8 mouse cellular contexts compared by ENCODE assay signal in the genomic region with DNA sequence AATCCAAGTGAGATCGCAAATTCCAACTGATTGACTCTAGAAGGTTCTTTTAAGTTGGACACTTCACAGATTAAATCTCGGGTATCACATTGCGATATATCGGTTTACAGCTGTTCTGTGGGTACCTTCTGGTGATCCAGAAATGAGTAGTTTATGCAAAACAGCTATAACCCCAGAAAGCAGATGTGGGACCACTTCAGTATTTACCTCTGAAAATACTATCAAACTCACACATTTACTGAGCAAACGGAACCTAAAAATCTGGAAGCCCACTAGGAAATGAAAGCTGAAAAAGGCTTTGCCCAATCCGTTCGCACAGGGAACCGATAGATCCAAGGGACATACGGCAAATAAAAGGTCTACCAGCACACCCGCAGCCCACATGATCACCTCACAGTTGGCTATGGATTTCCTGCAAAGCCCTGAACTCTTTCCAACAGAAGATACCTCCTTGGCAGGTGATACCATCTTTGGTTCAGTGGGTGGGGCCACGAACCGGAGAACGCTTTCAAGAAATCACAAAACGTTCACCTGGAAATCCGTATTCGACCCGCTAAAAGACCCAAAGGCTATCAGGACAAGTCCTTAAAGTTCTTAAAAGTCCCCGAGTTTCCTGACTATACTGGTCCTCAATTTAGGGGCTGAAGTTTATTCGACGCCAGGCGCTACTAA. TPM values are rescaled to one million over a fixed set of nuclear protein-coding genes. Genes with fewer than 3 reads are reported as not detected.
DNase-seq lines count a peak whose midpoint lies in the region; ATAC-seq and TF ChIP-seq lines count a peak whose summit lies in the region.

No protein-coding gene starts in this region.

- DNase-seq in kidney, adult 2 months, result peak; percentile 36
- DNase-seq in kidney, postnatal 14 days, result no peak
- DNase-seq in Muller cell, postnatal 12 days (ENCODE audit: inconsistent ontology term), result peak; percentile 35
- DNase-seq in forebrain, embryonic 14.5 days (ENCODE audit: low spot score), result no peak
- peak; percentile 77 for DNase-seq in liver, adult 2 months (ENCODE audit: extremely low read depth, low read depth, low spot score)
- DNase-seq in frontal cortex, postnatal 25 days (ENCODE audit: low spot score in 2 of 2), result no peak
- no peak for DNase-seq in spleen, adult 18-20 months

- H3K4me1 ChIP-seq in kidney, adult 2 months (ENCODE audit: control insufficient read depth, insufficient read depth, low read length), result peaks cover 12% of the 10 kb centered on the region
- H3K4me1 ChIP-seq in forebrain, embryonic 14.5 days (ENCODE audit: control insufficient read depth, insufficient read depth, low read length), result peaks cover 32% of the 10 kb centered on the region
- peaks cover 19% of the 10 kb centered on the region for H3K4me1 ChIP-seq in liver, adult 2 months (ENCODE audit: control insufficient read depth, insufficient read depth, low read length)
- H3K4me1 ChIP-seq in stomach, embryonic 14.5 days (ENCODE audit: control insufficient read depth, insufficient read depth, low read length), result peaks cover 24% of the 10 kb centered on the region

- no peaks in the 10 kb centered on the region for H3K27me3 ChIP-seq in kidney, adult 2 months (replicated peaks; ENCODE audit: control insufficient read depth, insufficient read depth, low read length)
- H3K27me3 ChIP-seq in forebrain, embryonic 14.5 days (replicated peaks; ENCODE audit: control insufficient read depth, insufficient read depth, low read length), result no peaks in the 10 kb centered on the region
- no peaks in the 10 kb centered on the region for H3K27me3 ChIP-seq in liver, adult 2 months (ENCODE audit: control insufficient read depth, insufficient read depth, low read length)
- no peaks in the 10 kb centered on the region for H3K27me3 ChIP-seq in stomach, embryonic 14.5 days (ENCODE audit: control insufficient read depth, insufficient read depth, low read length)

- no peaks in the 10 kb centered on the region for H3K36me3 ChIP-seq in kidney, adult 2 months (ENCODE audit: control insufficient read depth, insufficient read depth, low read length)
- H3K36me3 ChIP-seq in forebrain, embryonic 14.5 days (ENCODE audit: control insufficient read depth, insufficient read depth, low read length), result no peaks in the 10 kb centered on the region
- H3K36me3 ChIP-seq in liver, adult 2 months (ENCODE audit: control insufficient read depth, insufficient read depth, low read length), result no peaks in the 10 kb centered on the region
- no peaks in the 10 kb centered on the region for H3K36me3 ChIP-seq in stomach, embryonic 14.5 days (ENCODE audit: control insufficient read depth, insufficient read depth, low read length)

- peak overlapping the region; percentile 73 for H3K4me3 ChIP-seq in kidney, adult 2 months (ENCODE audit: insufficient read depth, low read depth, low read length)
- H3K4me3 ChIP-seq in forebrain, embryonic 14.5 days (ENCODE audit: low read depth, low read length), result peak overlapping the region; percentile 69
- H3K4me3 ChIP-seq in liver, adult 2 months (ENCODE audit: insufficient read depth, low read depth, low read length), result peak overlapping the region; percentile 58
- peak overlapping the region; percentile 77 for H3K4me3 ChIP-seq in stomach, embryonic 14.5 days (ENCODE audit: low read depth, low read length)

- no peak for TF ChIP-seq CTCF in kidney, adult 2 months (conservative IDR thresholded peaks at IDR 0.05; ENCODE audit: insufficient read depth, insufficient read length, low read depth, low read length)
- TF ChIP-seq CTCF in liver, adult 2 months (IDR thresholded peaks at IDR 0.05; ENCODE audit: low read depth, low read length), result no peak

- H3K4me2 ChIP-seq in forebrain, embryonic 14.5 days (ENCODE audit: low read length), result peak overlapping the region; percentile 86
- H3K4me2 ChIP-seq in stomach, embryonic 14.5 days (replicated peaks; ENCODE audit: low read depth, low read length), result peak overlapping the region; percentile 85

- 4% methylated on average over 21 of the region's 21 CpGs for WGBS in kidney, adult 2 months
- 19% methylated on average over 21 of the region's 21 CpGs for WGBS in forebrain, embryonic 14.5 days
- 5% methylated on average over 21 of the region's 21 CpGs for WGBS in liver, adult 2 months
- WGBS in stomach, embryonic 14.5 days, result 14% methylated on average over 21 of the region's 21 CpGs

- H3K27ac ChIP-seq in kidney, adult 2 months (ENCODE audit: insufficient read depth, low read depth, low read length), result peak overlapping the region; percentile 66
- peak overlapping the region; percentile 82; the same call in 1 of the 2 replicates for H3K27ac ChIP-seq in forebrain, embryonic 14.5 days (ENCODE audit: low read depth, low read length)
- peak overlapping the region; percentile 81 for H3K27ac ChIP-seq in liver, adult 2 months (replicated peaks; ENCODE audit: insufficient read depth, low read depth, low read length)
- H3K27ac ChIP-seq in stomach, embryonic 14.5 days (ENCODE audit: low read length), result peak overlapping the region; percentile 84; the same call in 1 of the 2 replicates

- no peak for ATAC-seq in forebrain, embryonic 14.5 days
- no peak for ATAC-seq in stomach, embryonic 14.5 days (ENCODE audit: insufficient number of reproducible peaks, insufficient read depth, low FRiP score, low read depth)

- peaks cover 25% of the 10 kb centered on the region; the same call in 1 of the 2 replicates for H3K79me2 ChIP-seq in liver, adult 2 months (ENCODE audit: control insufficient read depth, insufficient read depth, low read length)

- no peak for TF ChIP-seq POLR2A in kidney, adult 2 months (IDR thresholded peaks at IDR 0.05; ENCODE audit: low read depth, low read length)
- no peak for TF ChIP-seq POLR2A in liver, adult 2 months (IDR thresholded peaks at IDR 0.05; ENCODE audit: extremely low read depth, insufficient read depth, low read length)

- H3K9me3 ChIP-seq in forebrain, embryonic 14.5 days (replicated peaks; ENCODE audit: control insufficient read depth, low read length), result no peaks in the 10 kb centered on the region
- no peaks in the 10 kb centered on the region for H3K9me3 ChIP-seq in stomach, embryonic 14.5 days (ENCODE audit: control insufficient read depth, low read depth, low read length)

- peak overlapping the region; percentile 78 for H3K9ac ChIP-seq in forebrain, embryonic 14.5 days (ENCODE audit: low read length)
- peak overlapping the region; percentile 63 for H3K9ac ChIP-seq in liver, adult 2 months (ENCODE audit: low read depth, low read length)
- H3K9ac ChIP-seq in stomach, embryonic 14.5 days (replicated peaks; ENCODE audit: low read depth, low read length), result peak overlapping the region; percentile 62

RNA-seq across cellular contexts. Expression of a gene that starts 1.0 kb away (rescaled TPM):
- polyA plus RNA-seq in kidney, adult 2 months (2012; rRNA removed), result 6.3 and 7.2 TPM in 2 replicates
- 7.8 and 9.3 TPM in 2 replicates for polyA plus RNA-seq in forebrain, embryonic 14.5 days (2014; fragmentation: Nextera tagmentation; extraction: Ambion mirVana)
- total RNA-seq in liver, adult 2 months (2014; rRNA removed), result 7.5 and 7.6 TPM in 2 replicates
- polyA plus RNA-seq in liver, adult 2 months (2012; rRNA removed), result 2.9 and 3.2 TPM in 2 replicates
- 18.0 and 19.2 TPM in 2 replicates for polyA plus RNA-seq in stomach, embryonic 14.5 days (2014; fragmentation: Nextera tagmentation; extraction: Ambion mirVana)

RNA-seq across cellular contexts. Expression of a gene that starts 23.9 kb away (rescaled TPM):
- polyA plus RNA-seq in kidney, adult 2 months (2012; rRNA removed), result 0.46 TPM in 1 of 2 replicates, not detected in the other
- polyA plus RNA-seq in forebrain, embryonic 14.5 days (2014; fragmentation: Nextera tagmentation; extraction: Ambion mirVana), result not detected in 2 replicates
- total RNA-seq in liver, adult 2 months (2014; rRNA removed), result not detected in 2 replicates
- not detected in 2 replicates for polyA plus RNA-seq in liver, adult 2 months (2012; rRNA removed)
- not detected in 2 replicates for polyA plus RNA-seq in stomach, embryonic 14.5 days (2014; fragmentation: Nextera tagmentation; extraction: Ambion mirVana)

RNA-seq across cellular contexts. Expression of a gene that starts 43.2 kb away (rescaled TPM):
- 97.0 and 104 TPM in 2 replicates for polyA plus RNA-seq in kidney, adult 2 months (2012; rRNA removed)
- 22.0 and 24.1 TPM in 2 replicates for polyA plus RNA-seq in forebrain, embryonic 14.5 days (2014; fragmentation: Nextera tagmentation; extraction: Ambion mirVana)
- 5.7 and 7.0 TPM in 2 replicates for total RNA-seq in liver, adult 2 months (2014; rRNA removed)
- 9.1 and 16.1 TPM in 2 replicates for polyA plus RNA-seq in liver, adult 2 months (2012; rRNA removed)
- polyA plus RNA-seq in stomach, embryonic 14.5 days (2014; fragmentation: Nextera tagmentation; extraction: Ambion mirVana), result 24.3 and 25.6 TPM in 2 replicates

RNA-seq across cellular contexts. Expression of a gene that starts 48.9 kb away (rescaled TPM):
- 3.8 and 4.0 TPM in 2 replicates for polyA plus RNA-seq in kidney, adult 2 months (2012; rRNA removed)
- 7.4 and 8.2 TPM in 2 replicates for polyA plus RNA-seq in forebrain, embryonic 14.5 days (2014; fragmentation: Nextera tagmentation; extraction: Ambion mirVana)
- total RNA-seq in liver, adult 2 months (2014; rRNA removed), result 9.8 and 10.2 TPM in 2 replicates
- polyA plus RNA-seq in liver, adult 2 months (2012; rRNA removed), result 2.7 and 3.0 TPM in 2 replicates
- polyA plus RNA-seq in stomach, embryonic 14.5 days (2014; fragmentation: Nextera tagmentation; extraction: Ambion mirVana), result 13.1 and 13.4 TPM in 2 replicates

Comparison
In these comparisons a context has a peak if more than half of its experiments do, and no peak if none do; other contexts are left out.
1. DNase-seq: peak in kidney, adult 2 months (single experiment), Muller cell, postnatal 12 days (single experiment) and liver, adult 2 months (single experiment); none in kidney, postnatal 14 days (single experiment), forebrain, embryonic 14.5 days (single experiment), frontal cortex, postnatal 25 days (0 of 2) and spleen, adult 18-20 months (0 of 2).
2. Peak in every context shown above with its lines, with median percentiles within 50 percentile points of each other: H3K27ac ChIP-seq, H3K4me3 ChIP-seq and H3K9ac ChIP-seq.